ENCODE assay signal across 17 mouse cellular contexts in genomic region chr17:85690969-85691335, GRCm38 (mm10). TPM values are rescaled to one million over a fixed set of nuclear protein-coding genes. Genes with fewer than 3 reads are reported as not detected.
A peak's percentile ranks its signal among the peaks of the same experiment; 100 is the strongest.
DNase-seq lines count a peak whose midpoint lies in the region; ATAC-seq and TF ChIP-seq lines count a peak whose summit lies in the region.
"Had no signal": no experiment of that assay in that cellular context is flagged by ENCODE, and none has a peak within 500 bp of the region (broad histone marks: within the 10 kb centered on the region; RNA-seq: fewer than 3 reads in every experiment).

No protein-coding gene starts in this region.

- no peaks in the 10 kb centered on the region for H3K36me3 ChIP-seq in kidney, embryonic 14.5 days (ENCODE audit: control insufficient read depth, insufficient read depth, low read length)
- H3K36me3 ChIP-seq in ES-E14 (ENCODE audit: control insufficient read depth, insufficient read depth, low read length, poor library complexity, severe bottlenecking): no peaks in the 10 kb centered on the region
- H3K36me3 ChIP-seq in limb, embryonic 13.5 days: no peaks in the 10 kb centered on the region
- H3K36me3 ChIP-seq in heart, embryonic 10.5 days: no peaks in the 10 kb centered on the region
- H3K36me3 ChIP-seq: forebrain, embryonic 12.5 days had no signal

- H3K4me1 ChIP-seq in kidney, embryonic 14.5 days (ENCODE audit: control insufficient read depth, insufficient read depth, low read length): peaks cover 7% of the 10 kb centered on the region; the same call in 1 of the 2 replicates
- H3K4me1 ChIP-seq in ES-E14 (ENCODE audit: control insufficient read depth in 2 of 2, insufficient read depth in 2 of 2, low read length in 2 of 2, poor library complexity in 1 of 2): 0 out of 4 replicates have a peak, but pooled peaks cover 0 to 6% of the 10 kb centered on the region in 2 experiments
- H3K4me1 ChIP-seq in limb, embryonic 13.5 days: peaks cover 53% of the 10 kb centered on the region
- H3K4me1 ChIP-seq in heart, embryonic 10.5 days: peaks cover 33% of the 10 kb centered on the region

- H3K4me3 ChIP-seq in kidney, embryonic 14.5 days (ENCODE audit: low read length): peak overlapping the region; percentile 55; the same call in 1 of the 2 replicates
- no peak overlapping the region for H3K4me3 ChIP-seq in ES-E14 (ENCODE audit: insufficient read depth in 1 of 2, low read depth in 1 of 2, low read length in 2 of 2, poor library complexity in 1 of 2, severe bottlenecking in 1 of 2)
- peak overlapping the region; percentile 30; the same call in 1 of the 2 replicates for H3K4me3 ChIP-seq in limb, embryonic 13.5 days
- H3K4me3 ChIP-seq in heart, embryonic 10.5 days: no peak overlapping the region

- peaks cover 74% of the 10 kb centered on the region for H3K27me3 ChIP-seq in kidney, embryonic 14.5 days (ENCODE audit: control insufficient read depth, insufficient read depth, low read length)
- H3K27me3 ChIP-seq in limb, embryonic 13.5 days: peaks cover 86% of the 10 kb centered on the region
- H3K27me3 ChIP-seq in heart, embryonic 10.5 days (ENCODE audit: insufficient read depth, poor library complexity, severe bottlenecking): peaks cover 99% of the 10 kb centered on the region
- H3K27me3 ChIP-seq: CH12.LX had no signal

- H3K9ac ChIP-seq in kidney, embryonic 14.5 days (ENCODE audit: low read depth, low read length): peak overlapping the region; percentile 65
- H3K9ac ChIP-seq in ES-E14 (ENCODE audit: insufficient read depth, low read depth, low read length, poor library complexity, severe bottlenecking): no peak overlapping the region
- peak overlapping the region; percentile 14; the same call in 1 of the 2 replicates for H3K9ac ChIP-seq in limb, embryonic 13.5 days
- H3K9ac ChIP-seq: forebrain, embryonic 12.5 days had no signal

- 3% methylated on average over 4 of the region's 4 CpGs for WGBS in kidney, embryonic 14.5 days
- 6% methylated on average over 4 of the region's 4 CpGs for WGBS in limb, embryonic 13.5 days
- WGBS in heart, embryonic 10.5 days: 6% methylated on average over 4 of the region's 4 CpGs

- in situ Hi-C loops in ES-E14 (cut with MboI; ENCODE audit: low sequenced_read_pairs in 2 of 2, unreplicated experiment in 2 of 2): loop anchor here in 1 of 2 experiments (10.0 kb wide), 1 partner anchor 206 kb away; no protein-coding TSS in a partner anchor

- no peak for DNase-seq in kidney, postnatal 36 days
- DNase-seq in ES-E14 (ENCODE audit: low read depth, low spot score): peak; percentile 45
- DNase-seq in embryo, embryonic 10.5 days (ENCODE audit: low spot score): peak; percentile 73
- DNase-seq in lung, adult 18-20 months: no peak
- DNase-seq in heart, embryonic 10.5 days (ENCODE audit: low spot score): no peak
- DNase-seq: adrenal gland, postnatal 25 days; heart, postnatal 14 days; kidney, adult 18-20 months; left cerebral cortex, postnatal 4 days; lung, adult 2 months had no signal

- H3K27ac ChIP-seq in kidney, embryonic 14.5 days (ENCODE audit: low read depth, low read length): peak overlapping the region; percentile 76
- no peak overlapping the region for H3K27ac ChIP-seq in ES-E14 (ENCODE audit: insufficient read depth, low read depth, low read length, poor library complexity, severe bottlenecking)
- H3K27ac ChIP-seq in limb, embryonic 13.5 days: no peak overlapping the region
- no peak overlapping the region for H3K27ac ChIP-seq in heart, embryonic 10.5 days

- ATAC-seq in kidney, embryonic 14.5 days (ENCODE audit: low FRiP score, low TSS enrichment): peak; percentile 47
- no peak for ATAC-seq in limb, embryonic 13.5 days (ENCODE audit: low FRiP score, low read depth)

- H3K4me2 ChIP-seq in kidney, embryonic 14.5 days (replicated peaks; ENCODE audit: low read depth, low read length): peak overlapping the region; percentile 21
- peak overlapping the region; percentile 82 for H3K4me2 ChIP-seq in limb, embryonic 13.5 days (replicated peaks)
- H3K4me2 ChIP-seq: forebrain, embryonic 12.5 days had no signal

- peaks cover 4% of the 10 kb centered on the region for H3K9me3 ChIP-seq in kidney, embryonic 14.5 days (ENCODE audit: control insufficient read depth, low read length)
- no peaks in the 10 kb centered on the region for H3K9me3 ChIP-seq in ES-E14 (ENCODE audit: control insufficient read depth, insufficient read depth, low read depth, low read length)
- peaks cover 6% of the 10 kb centered on the region; the same call in 1 of the 2 replicates for H3K9me3 ChIP-seq in limb, embryonic 13.5 days
- no peaks in the 10 kb centered on the region for H3K9me3 ChIP-seq in heart, embryonic 10.5 days
- H3K9me3 ChIP-seq: forebrain, embryonic 12.5 days had no signal

TF ChIP-seq in ES-E14, 5 proteins besides CTCF, POLR2A, EP300 and RAD21:
- TF ChIP-seq MAFK (IDR thresholded peaks at IDR 0.05; ENCODE audit: insufficient read depth, low read depth, low read length) (no peak), ZC3H11A (IDR thresholded peaks at IDR 0.05; ENCODE audit: borderline replicate concordance, low read depth, low read length) (no peak), HCFC1 (IDR thresholded peaks at IDR 0.05; ENCODE audit: borderline replicate concordance, insufficient read depth, low read length) (no peak), ZNF384 (IDR thresholded peaks at IDR 0.05; ENCODE audit: low read depth, low read length) (no peak), CHD2 (IDR thresholded peaks at IDR 0.05; ENCODE audit: low read depth, low read length) (no peak)

RNA-seq across cellular contexts. Expression of gene Six2, which starts 2.9 kb away (rescaled TPM):
- 21.2 and 24.5 TPM in 2 replicates for polyA plus RNA-seq in kidney, embryonic 14.5 days (2014; fragmentation: Nextera tagmentation; extraction: Ambion mirVana)
- 0.22 TPM in 1 of 2 replicates, not detected in the other for total RNA-seq in ES-E14 (2012; rRNA removed)
- 8.7 and 9.7 TPM in 2 replicates for polyA plus RNA-seq in limb, embryonic 13.5 days (2015; fragmentation: Nextera tagmentation; extraction: Ambion mirVana)
- 0.32 and 1.7 TPM in 2 replicates for polyA plus RNA-seq in heart, embryonic 10.5 days (2016; fragmentation: Nextera tagmentation; extraction: Ambion mirVana)
- total RNA-seq: adrenal gland, postnatal 25 days; megakaryocyte progenitor cell, adult 5-6 weeks had no signal
- polyA plus RNA-seq: gonadal fat pad, adult 2 months; small intestine, adult 2 months had no signal

Comparison
In these comparisons a context has a peak if more than half of its experiments do, and no peak if none do; other contexts are left out.
1. H3K4me3 ChIP-seq: peak in kidney, embryonic 14.5 days (single experiment) and limb, embryonic 13.5 days (single experiment); none in ES-E14 (0 of 2) and heart, embryonic 10.5 days (single experiment).
2. DNase-seq: peak in ES-E14 (single experiment) and embryo, embryonic 10.5 days (single experiment); none in kidney, postnatal 36 days (0 of 2), lung, adult 18-20 months (0 of 2) and heart, embryonic 10.5 days (single experiment).